Mouse (Mus musculus): ENCODE measurements around the gene Fhit.

Fhit gene

DNA sequence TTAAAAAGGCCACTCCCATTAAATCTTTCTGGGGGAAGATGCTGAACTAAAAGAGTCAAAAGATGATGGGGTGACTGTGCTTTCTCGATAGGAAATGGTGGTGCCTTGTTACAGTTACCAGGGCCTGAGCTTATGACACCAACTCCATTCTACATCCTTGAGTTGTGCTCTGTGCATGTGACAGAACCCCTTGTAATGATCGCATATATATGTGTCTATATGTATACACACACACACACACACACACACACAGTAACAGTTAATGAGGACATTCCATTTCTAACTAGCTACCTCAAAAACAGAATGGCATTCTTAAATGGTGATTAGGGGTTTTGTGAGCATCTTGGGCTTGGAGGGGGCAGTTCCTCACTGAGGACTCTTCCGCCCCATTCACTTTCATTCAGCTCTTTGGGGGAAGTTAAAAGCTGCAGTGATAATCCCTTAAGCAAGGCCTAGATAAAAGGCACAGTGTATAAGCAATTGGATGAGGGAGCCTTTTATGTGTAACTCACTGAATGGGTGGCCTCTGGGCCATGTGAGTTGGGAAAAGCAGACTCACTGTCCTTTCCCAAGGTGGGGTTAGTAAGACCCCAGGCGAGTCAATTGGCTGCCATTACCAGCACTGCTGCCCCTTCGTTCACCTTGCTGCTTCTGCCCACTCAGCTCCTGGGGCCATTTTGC is 449.9 kb downstream of the Fhit start:
- in situ Hi-C loops (cut with MboI, MseI): no loop called here

DNA sequence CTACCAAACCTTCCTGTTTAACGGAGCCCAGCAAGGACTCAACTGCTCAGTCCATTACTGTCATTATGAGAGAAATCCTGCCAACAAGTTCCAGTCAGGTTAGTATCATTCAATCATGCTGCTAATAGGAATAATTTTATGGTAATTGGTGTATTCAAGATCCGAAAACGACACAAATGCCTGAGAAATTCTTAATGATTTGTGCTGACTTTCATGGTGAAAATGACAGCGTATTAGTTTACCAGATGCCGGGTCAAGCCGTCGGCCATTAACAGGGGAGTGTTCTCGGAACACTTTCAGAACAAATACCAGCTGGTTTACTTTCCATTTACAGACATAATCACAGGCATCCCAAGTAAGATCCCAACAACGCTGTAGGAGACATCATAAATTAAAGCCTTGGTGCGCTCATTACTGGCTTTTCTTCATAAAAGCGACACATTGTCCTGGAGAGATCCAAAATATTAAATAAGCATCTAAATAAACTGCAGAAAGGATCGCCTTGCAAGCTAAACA is 451.0 kb downstream of the Fhit start:
- in situ Hi-C loops (cut with MboI, MseI): no loop called here

DNA sequence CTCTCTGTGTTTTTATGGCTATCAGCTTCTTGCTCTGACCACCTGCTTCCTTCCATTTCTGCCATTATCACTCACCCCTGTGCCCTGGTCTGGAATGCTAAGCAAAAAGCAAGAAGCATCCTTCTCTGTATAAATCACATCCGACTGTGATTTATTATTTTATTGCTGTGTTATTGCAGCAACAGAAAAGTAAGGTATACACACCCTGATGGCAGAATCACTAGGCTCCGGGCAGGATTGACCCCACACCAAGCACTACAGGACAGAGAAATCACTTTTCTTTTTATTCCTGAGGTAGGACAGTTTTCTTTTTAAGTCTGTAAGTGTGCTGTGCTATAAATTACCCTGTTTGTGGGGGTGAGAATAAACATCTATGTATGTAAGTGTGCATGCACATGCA is 460.1 kb downstream of the Fhit start:
- in situ Hi-C loops (cut with MboI, MseI): no loop called here

DNA sequence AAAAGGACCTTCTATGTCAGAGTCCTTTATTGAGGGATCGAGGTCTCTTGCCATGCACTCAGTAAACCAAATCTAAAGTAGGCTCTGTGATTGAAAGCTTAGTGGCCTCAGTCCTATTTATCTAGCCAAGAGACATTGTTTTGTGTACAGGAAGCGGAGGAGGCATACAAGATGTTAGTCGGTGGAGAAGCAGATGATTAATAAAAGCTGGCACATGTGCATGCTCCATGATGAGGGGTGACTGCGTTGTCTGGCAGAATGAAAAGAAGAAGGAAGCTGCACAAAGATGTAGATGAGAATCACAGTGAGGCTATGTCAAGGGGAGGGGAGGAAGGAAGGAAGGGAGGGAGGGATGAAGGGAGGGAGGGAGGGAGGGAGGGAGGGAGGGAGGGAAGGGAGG is 481.8 kb downstream of the Fhit start:
- in situ Hi-C loops (cut with MboI, MseI): no loop called here

DNA sequence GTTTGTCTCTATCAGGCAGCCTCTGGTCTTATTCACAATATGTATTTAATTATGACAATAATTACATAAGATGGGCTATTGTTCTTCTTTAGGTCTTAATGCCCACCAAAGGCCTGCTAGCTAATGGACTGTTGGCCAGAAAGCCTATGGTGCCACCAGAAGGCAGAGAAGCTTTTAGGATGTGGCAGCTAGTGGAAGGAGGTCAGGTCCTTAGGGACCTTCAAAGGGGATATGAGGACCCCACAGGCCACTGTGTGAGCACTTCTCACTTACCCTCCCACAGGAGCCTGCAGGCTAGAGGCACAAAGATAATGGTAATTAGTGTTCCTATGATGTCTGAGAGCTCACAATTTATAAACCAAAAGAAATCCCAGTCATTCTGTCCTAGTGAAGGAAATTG is 482.2 kb downstream of the Fhit start:
- in situ Hi-C loops (cut with MboI, MseI): no loop called here

DNA sequence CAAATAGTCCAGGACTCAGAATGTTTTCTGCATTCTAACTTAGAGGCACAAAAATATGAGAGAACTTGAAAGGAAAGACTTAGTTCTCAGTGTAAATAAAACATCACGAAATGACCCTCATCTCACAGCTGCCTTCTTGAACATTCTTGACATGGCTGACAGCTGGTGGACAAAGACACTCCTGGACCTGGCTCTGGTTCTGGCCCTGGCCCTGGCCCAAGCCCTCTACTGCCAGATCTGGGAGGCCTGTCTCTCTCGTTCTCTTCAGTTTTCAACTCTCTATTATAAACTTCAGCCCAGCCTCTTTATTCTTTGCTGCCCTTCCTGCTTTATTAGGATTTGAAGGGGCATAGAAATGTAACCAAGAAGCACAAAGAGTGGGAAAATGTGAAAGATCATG is 484.2 kb downstream of the Fhit start:
- in situ Hi-C loops (cut with MboI, MseI): no loop called here

DNA sequence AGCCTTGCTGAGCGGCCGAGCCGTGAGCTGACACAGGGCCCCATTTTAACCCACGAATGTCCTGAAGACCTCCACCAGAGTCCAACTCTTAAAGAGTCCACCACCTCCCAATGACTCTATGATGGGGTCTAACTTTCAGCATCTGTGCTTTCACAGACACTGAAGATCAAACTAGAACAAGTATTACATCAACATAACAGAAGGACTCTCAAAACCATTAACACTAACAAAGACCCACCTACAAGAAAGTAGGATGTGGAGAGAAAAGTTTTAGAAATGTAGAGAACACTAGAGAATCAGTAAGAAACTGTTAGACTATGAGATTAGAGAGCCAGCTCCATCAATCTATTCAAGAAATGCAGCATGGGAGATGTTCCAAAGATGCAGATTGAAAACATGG is 501.6 kb downstream of the Fhit start:
- in situ Hi-C loops (cut with MboI, MseI): no loop called here

DNA sequence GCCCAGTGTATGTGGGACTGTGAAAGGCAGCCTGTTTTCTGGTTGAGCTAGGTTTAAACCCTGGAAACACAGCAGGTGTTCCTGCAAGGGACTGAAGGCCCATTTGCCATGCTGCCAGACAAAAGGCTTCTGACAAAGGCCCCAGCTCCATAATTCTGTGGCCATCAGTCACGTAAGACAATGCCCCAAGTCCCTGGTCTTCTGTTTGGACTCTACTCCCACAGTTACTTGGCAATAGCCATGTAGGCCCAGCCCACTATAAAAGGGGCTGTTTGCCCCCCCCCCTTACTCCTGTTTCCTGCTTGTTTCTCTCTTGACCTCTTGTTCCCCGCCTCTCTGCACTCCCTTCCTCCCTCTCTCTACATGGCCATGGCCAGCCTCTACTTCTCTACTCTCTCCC is 502.5 kb downstream of the Fhit start:
- in situ Hi-C loops (cut with MboI, MseI): no loop called here

DNA sequence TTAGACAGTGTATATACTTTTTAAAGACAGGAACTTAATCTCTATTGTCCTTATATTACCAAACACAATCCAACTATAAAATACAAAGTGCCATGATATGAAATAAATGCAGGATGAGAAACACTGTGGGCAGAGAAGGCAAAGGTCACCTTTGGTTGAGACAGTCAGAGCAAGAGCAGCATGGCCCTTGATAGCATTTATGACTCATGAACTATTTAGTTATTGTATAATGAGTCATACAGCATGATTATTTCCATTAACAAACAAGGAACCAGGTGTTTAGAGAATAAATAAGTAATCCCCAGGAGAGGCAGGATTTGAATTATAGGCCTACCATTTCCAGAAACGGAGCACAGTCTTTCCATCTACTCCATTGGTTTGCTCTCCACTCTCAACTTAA is 503.6 kb downstream of the Fhit start:
- in situ Hi-C loops (cut with MboI, MseI): no loop called here

DNA sequence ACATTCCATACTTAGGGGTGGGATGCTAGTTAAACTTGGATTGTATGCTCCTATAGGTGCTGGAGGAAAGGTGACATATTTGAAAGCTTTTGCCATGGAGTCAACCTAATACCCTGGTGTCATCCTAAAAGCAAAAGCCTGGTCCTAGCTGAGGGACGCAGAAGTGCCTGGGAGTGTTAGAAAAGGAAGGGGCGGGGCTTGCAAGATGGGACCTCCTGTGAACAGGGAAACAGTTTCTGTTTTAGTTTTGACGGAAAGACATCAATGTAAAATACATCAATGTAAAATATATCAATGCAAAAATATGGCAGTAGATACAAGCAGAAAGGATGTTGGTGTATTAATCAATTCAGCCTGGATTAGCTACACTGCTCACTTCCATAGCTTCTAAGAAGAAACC is 504.5 kb downstream of the Fhit start:
- in situ Hi-C loops (cut with MboI, MseI): no loop called here

DNA sequence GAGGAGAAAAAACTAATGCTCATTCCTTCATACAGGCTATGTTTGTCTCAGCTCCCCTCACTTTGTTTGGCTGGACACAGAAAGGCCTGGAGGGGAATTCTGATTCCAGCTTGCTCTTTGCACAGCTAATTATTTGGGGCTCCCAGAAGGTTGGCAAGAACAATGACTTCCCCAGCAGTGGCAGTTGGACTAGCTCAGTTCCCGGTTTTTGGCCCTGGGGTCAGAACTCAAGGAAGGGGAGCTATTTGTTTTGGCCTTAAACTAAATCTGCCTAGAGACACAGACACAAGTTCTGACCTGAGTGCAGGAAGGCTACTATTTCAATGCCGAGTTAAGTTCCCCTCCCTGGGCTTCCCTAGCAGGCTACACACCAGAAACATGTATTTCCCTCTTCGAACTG is 506.0 kb downstream of the Fhit start:
- in situ Hi-C loops (cut with MboI, MseI): no loop called here

DNA sequence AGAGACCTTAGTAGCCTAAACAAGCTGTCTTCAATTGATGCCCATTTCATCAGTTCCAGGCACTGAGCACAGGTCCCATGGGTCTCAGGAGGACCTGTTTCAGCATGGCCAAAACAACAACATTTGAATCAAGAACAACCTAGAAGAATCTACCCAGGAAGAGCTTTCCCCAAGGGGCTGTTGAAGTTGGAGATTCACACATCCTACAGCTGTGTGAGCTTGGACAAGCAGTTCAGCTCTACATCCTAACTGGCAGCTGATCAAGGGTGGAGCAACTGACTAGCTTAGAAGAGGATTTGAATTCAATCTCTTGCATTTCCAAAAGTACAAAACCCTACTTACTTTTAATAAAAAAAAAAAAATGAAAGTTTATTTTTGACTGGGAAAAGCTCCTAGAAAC is 514.0 kb downstream of the Fhit start:
- in situ Hi-C loops (cut with MboI, MseI): no loop called here

DNA sequence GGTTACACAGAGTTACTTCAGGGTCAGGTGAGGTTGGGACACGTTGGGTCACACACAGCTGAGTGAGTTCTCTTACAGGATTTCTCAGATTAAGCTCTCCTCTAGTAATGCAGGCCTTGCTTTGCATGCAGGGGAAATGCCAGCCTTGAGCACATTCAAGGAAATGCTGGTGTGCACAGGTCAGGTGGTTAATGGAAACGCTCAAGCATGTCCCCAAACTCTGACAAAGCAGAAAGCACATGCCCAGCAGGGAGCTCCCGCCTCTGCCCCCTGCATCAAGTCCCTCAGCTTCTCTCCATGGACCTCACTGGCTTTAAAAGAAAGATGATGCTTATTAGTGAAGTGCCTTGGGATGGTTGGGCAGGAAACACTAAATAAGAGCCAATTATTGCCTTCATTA is 530.1 kb downstream of the Fhit start:
- in situ Hi-C loops (cut with MboI, MseI): no loop called here

DNA sequence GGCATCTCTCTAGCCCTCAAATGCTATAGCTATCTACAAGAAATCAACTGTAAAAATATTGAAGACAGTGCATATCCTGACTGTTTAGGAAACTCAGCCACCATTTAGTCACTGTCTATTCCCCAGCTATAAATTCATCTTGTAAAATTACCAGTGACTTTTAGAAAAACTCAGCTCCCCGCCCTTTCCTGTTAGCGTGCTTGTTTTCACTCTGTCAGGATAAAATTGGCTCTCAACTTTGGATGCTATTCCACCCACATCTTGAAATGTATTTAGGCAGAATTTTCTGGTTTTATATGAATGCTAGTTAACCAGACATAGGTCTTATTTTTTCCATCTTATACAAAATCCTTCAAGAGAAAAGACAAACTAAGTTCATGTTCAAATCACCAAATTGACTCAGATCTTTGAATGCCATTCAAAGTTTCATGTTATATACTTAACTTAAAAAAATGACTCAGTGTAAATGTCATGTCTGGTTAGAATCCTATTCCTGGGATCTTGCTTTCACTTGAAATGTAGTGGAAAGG is 530.9 kb downstream of the Fhit start:
- in situ Hi-C loops (cut with MboI, MseI): no loop called here

DNA sequence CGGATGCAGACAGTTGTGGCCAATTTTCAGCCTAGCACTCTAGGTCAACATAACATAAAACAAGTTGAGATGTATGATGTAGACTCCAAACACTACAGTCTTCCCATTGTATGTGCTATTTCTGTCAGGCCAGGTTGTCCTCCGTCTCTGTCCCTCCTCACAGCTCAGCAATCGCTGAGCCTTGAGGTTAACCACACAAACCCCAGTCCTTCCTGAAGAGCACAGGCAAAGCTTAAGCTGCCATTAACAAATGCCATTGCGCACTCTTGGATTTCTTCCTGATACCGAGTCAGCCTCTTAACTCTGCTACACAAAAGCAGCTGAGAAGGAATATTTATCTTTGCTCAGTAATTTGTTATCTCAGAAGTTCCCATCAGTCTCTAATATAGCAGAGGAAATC is 568.4 kb downstream of the Fhit start:
- in situ Hi-C loops (cut with MboI, MseI): no loop called here

DNA sequence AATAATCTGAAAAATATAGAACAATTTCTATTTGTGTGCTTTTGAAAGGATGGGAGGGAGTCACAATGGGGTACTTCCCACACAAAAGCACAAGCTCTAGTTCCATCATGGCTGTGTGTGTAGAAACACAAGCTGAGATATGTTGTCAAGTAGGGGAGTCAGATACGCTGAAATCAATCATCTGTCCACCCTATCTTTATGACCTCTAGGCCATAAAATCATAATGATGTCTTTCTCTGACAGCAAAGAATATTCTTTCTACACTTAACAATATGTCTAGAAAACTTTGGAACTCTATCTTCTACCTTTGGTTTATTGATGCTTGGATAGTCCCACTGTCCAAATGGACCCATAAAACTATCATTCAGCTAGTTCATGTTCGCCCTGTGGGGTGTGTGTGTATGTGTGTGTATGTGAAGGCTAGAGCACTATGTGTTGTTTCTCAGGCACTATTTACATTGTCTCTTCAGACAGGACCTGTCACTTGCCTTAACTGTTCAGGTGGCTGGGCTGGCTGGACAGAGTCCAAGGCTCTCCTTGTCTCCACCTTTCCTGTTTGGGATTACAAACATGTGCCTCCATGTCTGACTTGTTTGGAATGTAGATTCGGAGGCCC is 592.8 kb downstream of the Fhit start:
- in situ Hi-C loops (cut with MboI, MseI): no loop called here

DNA sequence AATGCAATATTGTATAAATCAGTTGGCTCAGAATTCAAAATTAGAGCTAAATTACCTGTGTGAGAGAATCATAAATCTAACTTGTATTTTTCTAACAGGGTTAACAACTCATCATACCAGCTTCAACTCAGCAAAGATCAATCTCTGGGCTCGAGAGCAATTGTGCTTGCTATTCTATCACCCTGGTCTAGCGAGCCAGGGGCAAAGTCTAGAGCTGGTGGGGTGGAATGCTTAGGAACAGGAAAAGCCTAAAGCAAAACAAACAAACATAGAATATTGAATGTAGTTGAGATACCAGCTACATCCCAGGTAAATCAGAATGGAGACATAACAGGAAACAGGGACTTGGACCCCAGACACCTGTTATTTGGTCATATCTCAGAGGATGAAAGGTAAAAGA is 594.1 kb downstream of the Fhit start:
- in situ Hi-C loops (cut with MboI, MseI): no loop called here

DNA sequence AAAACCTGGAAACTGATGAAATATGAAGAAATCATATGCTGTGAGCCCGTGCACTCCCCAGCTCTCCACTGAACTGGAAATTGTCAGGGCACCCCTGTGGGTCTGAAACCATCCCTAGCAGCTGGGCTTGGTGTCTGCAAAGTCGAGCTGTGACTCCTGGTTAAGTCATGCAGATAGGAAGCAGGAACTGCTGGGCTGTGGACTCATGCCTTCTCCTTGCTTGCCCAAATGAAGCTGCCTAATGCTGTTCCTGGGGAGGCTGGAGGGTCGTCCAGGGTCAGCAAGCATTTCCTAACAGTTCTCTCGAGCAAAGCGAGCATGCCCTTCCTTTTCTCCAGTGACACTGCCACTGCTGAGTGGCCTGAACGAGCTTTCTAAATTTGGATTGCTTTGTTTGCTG is 607.1 kb downstream of the Fhit start:
- in situ Hi-C loops (cut with MboI, MseI): no loop called here

DNA sequence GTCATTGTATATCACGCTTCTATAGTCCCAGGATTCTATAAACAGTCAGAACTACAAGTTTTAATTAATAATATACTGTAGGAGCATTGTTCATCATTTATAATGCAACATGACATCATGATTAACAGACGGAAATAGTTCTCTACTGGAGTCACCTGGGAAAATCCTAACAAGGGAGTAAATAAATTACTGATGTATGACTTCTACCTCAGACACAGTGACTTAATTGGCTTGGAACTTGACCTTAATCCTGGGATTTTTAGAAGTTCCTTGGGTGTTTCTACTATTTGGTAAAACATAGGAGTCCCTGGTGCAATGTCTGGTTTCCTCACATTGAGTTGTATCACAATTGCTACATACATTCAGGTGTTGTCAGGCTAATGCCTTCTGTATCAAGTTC is 613.2 kb downstream of the Fhit start:
- in situ Hi-C loops (cut with MboI, MseI): no loop called here

DNA sequence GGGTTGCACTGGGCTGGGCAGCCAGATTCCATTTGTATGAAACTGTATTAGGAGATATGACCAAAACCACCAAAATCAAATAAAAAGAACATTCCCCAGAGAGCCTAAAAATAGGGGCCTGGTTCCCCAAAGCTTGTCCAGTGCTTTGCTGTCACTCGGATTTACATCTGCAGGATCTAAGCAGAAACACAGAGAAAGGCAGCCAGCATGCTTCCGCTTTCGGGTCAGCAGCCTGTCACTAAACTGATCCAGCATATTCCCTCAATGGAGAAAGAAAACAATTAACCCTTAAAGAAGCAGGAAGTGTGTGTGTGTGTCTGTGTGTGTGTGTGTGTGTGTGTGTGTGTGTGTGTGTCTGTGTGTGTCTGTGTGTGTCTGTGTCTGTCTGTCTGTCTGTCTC is 615.9 kb downstream of the Fhit start:
- in situ Hi-C loops (cut with MboI, MseI): no loop called here

DNA sequence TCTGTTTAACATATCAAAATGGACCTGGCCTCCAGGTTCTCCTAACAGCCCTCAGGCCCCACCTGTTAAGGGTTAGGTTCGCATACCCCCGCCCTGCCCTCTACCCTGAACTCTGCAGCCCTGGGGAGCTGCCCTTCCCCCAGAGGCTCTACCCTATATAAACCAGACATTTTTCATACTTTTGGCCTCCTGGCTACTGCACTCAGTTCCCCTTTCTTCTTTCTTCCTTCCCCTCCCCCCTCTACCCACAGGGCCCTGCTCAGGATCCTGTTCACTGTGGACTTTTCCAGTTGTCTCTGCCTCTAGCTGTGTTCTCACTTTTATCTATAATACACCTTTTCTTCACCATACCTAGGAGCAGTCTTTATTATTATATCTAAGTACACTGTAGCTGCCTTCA is 627.0 kb downstream of the Fhit start:
- in situ Hi-C loops (cut with MboI, MseI): loop anchor here (10.0 kb wide), 1 partner anchor 780 kb away; no protein-coding TSS in a partner anchor

DNA sequence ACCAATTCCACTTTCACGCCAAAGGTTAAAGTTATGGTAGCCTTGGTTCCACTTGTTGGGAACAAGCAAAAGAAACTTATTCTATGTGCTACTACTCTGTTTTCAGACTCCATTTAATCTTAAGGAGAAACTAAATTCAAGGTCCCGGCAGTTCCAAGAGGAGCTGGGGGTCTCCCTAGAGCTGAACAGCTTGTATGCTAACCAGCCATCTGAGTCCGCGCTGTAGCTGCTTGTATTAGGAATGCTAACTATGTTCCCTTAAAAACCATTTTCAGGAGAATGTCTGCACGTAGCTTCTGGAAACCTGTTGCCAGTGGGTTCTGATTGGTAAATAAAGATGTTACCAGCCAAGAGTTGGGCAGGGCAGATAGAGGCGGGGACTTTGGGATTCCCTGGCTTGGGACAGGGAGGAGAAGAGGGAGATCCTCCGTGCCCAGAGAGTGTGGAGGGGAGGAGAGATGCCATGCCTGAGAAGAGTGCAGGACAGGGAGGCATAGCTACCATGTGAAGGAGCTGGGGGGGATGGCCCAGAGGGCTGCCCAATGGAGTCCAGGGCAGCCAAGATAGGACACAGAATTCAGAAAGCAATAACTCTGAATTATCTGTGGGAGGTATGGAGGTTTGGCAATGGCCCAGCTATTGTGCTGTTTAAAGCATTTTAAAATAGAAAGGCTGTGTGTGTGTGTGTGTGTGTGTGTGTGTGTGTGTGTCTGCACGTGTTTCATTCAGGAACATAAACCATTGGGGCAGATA is 629.9 kb downstream of the Fhit start:
- in situ Hi-C loops (cut with MboI, MseI): loop anchor here (10.0 kb wide), 1 partner anchor 777 kb away; no protein-coding TSS in a partner anchor

DNA sequence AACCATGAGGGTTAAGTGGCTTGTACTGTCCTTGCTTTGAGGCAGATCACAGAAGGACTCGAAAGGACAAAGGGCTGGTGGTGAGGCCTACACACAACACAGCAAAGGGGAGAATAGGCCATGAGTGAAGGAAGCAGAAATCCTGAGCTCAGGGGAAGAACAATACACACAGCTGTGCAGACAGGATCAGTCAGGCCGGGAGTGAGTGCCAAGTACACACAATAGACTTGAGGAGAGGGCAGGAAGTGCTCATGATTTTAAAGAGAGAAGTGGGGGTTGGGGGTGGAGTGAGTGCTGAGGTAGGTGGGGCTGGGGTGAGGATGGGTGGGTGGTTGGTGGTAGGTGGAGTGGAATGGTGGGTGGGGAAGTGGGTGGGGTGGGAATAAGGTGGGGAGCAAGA is 635.0 kb downstream of the Fhit start:
- in situ Hi-C loops (cut with MboI, MseI): no loop called here

All from regulatory T cell (primary cell).